Mouse (Mus musculus): ENCODE results near the gene Endod1. TPM values are rescaled to one million over a fixed set of nuclear protein-coding genes. Genes with fewer than 3 reads are reported as not detected.

Gene Endod1
- 14.9 TPM in 2 replicates for polyA plus RNA-seq (2012)

DNA sequence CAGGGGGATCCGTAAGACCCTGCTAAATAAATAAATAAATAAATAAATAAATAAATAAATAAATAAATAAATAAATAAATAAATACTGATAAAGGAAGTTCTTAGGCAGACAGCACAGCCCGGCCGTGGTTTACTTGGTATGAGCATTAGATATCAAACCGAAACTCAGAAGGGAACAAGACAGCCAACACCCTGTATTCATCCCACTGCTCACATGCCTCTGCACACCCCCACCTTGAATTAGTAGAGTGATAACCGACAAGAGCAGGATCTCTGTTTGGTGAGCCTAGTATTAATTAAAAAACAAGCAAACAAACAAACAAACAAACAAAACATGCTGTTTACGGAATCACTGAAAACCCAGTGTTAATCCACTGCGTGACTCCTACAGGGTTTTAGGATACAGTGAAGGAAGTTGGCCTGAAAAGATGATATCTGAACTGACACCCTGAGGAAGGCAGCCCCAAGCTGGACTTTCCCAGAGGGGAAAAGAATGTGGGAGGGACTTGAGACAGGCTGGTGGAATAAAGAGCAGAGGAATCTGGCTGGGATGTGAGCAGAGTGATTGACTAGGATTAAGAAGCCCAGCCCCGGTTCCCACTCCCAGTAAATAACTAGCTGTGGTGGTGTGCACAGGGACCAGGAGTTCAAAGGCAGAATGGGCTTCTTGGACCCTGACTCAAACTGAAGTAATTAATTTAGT is at the start of gene Endod1:
Endod1 (minus strand) TSS at position 155 of the 703 bp plus-strand sequence.
- TF ChIP-seq TAL1 (IDR thresholded peaks at IDR 0.05; ENCODE audit: low read length) (no peak), GATA1 (IDR thresholded peaks at IDR 0.05; ENCODE audit: low read length) (no peak)
- Histone ChIP-seq H3K27me3 (ENCODE audit: control insufficient read depth) (no peaks in the 10 kb centered on the region; the same call in 1 of the 2 replicates), H3K4me1 (ENCODE audit: control insufficient read depth) (peaks cover 84% of the 10 kb centered on the region), H3K9me3 (ENCODE audit: control insufficient read depth, low read length) (peaks cover 7% of the 10 kb centered on the region), H3K4me3 (replicated peaks) (peak within 1 kb of the TSS; percentile 85), H3K36me3 (ENCODE audit: control insufficient read depth) (peaks cover 48% of the 10 kb centered on the region)

DNA sequence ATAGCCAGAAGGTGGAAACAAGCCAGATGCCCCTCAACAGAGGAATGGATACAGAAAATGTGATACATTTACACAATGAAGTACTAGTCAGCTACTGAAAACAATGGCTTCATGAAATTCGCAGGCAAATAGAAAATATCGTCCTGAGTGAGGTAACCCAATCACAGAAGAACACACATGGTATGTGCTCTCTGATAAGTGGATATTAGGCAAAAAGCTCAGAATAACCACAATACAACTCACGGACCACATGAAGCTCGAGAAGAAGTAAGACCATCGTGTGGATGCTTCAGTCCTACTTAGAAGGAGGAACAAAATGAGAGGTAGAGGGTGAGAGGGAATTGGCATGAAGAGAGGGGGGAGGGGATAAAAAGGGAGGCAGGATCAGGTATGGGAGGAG is 27.8 kb upstream of the Endod1 start:
- Histone ChIP-seq H3K27me3 (ENCODE audit: control insufficient read depth) (no peaks in the 10 kb centered on the region), H3K4me1 (ENCODE audit: control insufficient read depth) (peaks cover 16% of the 10 kb centered on the region), H3K36me3 (ENCODE audit: control insufficient read depth) (no peaks in the 10 kb centered on the region), H3K9me3 (ENCODE audit: control insufficient read depth, low read length) (no peaks in the 10 kb centered on the region), H3K4me3 (replicated peaks) (no peak overlapping the region)
- TF ChIP-seq TAL1 (IDR thresholded peaks at IDR 0.05; ENCODE audit: low read length) (no peak), GATA1 (IDR thresholded peaks at IDR 0.05; ENCODE audit: low read length) (no peak)

DNA sequence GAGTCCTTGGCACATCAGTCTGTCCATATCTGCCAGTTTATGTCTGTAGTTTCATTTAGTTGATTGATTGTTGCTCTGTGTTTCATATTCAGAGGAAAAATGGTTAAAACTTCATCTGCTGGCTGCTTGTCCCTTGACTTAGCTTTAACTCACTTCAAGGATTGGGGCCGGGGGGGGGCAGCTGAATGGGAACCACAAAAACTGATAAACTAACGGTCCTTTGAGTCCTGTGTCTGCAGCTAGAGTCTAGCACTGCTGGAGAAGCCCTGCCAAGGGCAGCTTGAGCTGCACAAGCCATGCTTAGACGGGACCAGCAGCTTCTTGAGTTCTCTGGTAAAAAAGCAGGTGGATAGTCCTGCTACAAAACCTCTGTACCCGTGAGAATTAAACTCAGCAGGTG is 26.7 kb upstream of the Endod1 start:
- H3K27me3 ChIP-seq (ENCODE audit: control insufficient read depth), result no peaks in the 10 kb centered on the region
- TF ChIP-seq TAL1 (IDR thresholded peaks at IDR 0.05; ENCODE audit: low read length), result no peak
- no peak for TF ChIP-seq GATA1 (IDR thresholded peaks at IDR 0.05; ENCODE audit: low read length)
- peaks cover 16% of the 10 kb centered on the region for H3K4me1 ChIP-seq (ENCODE audit: control insufficient read depth)
- H3K4me3 ChIP-seq (replicated peaks), result no peak overlapping the region
- H3K36me3 ChIP-seq (ENCODE audit: control insufficient read depth), result no peaks in the 10 kb centered on the region
- no peaks in the 10 kb centered on the region for H3K9me3 ChIP-seq (ENCODE audit: control insufficient read depth, low read length)

DNA sequence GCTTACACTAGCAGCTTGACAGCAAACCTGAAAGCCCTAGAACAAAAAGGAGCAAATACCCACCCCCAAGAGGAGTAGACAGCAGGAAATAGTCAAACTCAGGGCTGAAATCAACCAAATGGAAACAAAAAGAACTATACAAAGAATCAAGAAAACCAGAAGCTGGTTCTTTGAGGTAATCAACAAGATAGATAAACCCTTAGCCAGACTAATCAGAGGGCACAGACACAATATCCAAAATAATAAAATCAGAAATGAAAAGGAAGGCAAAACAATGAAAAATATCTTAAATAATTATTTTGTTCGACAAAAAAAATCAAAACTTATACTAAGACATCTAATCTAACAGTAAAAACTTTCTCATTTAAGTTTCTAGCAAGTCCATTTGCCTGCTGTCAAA is 24.7 kb upstream of the Endod1 start:
- Histone ChIP-seq H3K36me3 (ENCODE audit: control insufficient read depth) (no peaks in the 10 kb centered on the region), H3K9me3 (ENCODE audit: control insufficient read depth, low read length) (no peaks in the 10 kb centered on the region), H3K27me3 (ENCODE audit: control insufficient read depth) (no peaks in the 10 kb centered on the region), H3K4me3 (replicated peaks) (no peak overlapping the region), H3K4me1 (ENCODE audit: control insufficient read depth) (peaks cover 16% of the 10 kb centered on the region)
- no peak for TF ChIP-seq TAL1 (IDR thresholded peaks at IDR 0.05; ENCODE audit: low read length)
- TF ChIP-seq GATA1 (IDR thresholded peaks at IDR 0.05; ENCODE audit: low read length), result no peak

DNA sequence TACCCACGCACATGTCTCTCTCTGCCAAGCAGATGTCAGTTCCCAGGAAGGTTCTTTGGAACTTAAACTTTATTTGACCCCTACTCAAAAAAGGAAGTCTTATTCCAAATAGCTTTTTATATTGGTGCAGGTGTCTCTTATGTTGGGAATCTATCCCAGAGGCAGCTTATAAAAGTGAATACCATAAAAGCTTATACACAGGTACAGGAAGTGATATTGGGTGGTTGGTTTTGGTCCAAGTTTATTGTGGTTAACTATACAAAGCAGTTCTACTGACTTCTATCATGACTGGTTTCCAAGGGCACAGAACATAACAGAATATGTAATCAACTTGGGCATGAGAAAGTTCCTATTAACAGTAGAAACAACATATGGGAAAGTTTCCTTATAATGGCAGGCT is 20.8 kb upstream of the Endod1 start:
- TF ChIP-seq GATA1 (IDR thresholded peaks at IDR 0.05; ENCODE audit: low read length), result no peak
- no peak for TF ChIP-seq TAL1 (IDR thresholded peaks at IDR 0.05; ENCODE audit: low read length)
- Histone ChIP-seq H3K4me1 (ENCODE audit: control insufficient read depth) (peaks cover 19% of the 10 kb centered on the region), H3K9me3 (ENCODE audit: control insufficient read depth, low read length) (no peaks in the 10 kb centered on the region), H3K36me3 (ENCODE audit: control insufficient read depth) (no peaks in the 10 kb centered on the region), H3K4me3 (replicated peaks) (no peak overlapping the region), H3K27me3 (ENCODE audit: control insufficient read depth) (no peaks in the 10 kb centered on the region)

DNA sequence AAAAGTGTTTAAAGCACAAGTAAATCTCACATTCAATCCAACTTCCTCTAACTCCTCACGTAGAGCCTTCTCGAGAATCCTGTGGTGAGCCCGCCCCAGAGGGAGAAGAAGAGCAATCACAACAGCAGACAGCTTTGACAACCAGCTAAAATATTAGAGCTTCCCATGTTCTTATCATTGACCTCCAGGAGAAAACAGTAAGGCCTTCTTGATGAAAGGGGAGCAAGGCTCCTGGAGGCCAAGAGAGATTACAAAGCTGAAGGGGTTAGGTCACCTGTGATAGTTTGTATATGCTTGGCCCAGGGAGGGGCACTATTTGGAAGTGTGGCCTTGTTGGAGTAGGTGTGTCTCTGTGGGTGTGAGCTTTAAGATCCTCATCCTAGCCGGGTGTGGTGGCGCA is 19.1 kb upstream of the Endod1 start:
- no peak overlapping the region for H3K4me3 ChIP-seq (replicated peaks)
- no peaks in the 10 kb centered on the region for H3K27me3 ChIP-seq (ENCODE audit: control insufficient read depth)
- H3K4me1 ChIP-seq (ENCODE audit: control insufficient read depth), result peaks cover 31% of the 10 kb centered on the region
- no peaks in the 10 kb centered on the region for H3K36me3 ChIP-seq (ENCODE audit: control insufficient read depth)
- TF ChIP-seq GATA1 (IDR thresholded peaks at IDR 0.05; ENCODE audit: low read length), result no peak
- no peaks in the 10 kb centered on the region for H3K9me3 ChIP-seq (ENCODE audit: control insufficient read depth, low read length)

DNA sequence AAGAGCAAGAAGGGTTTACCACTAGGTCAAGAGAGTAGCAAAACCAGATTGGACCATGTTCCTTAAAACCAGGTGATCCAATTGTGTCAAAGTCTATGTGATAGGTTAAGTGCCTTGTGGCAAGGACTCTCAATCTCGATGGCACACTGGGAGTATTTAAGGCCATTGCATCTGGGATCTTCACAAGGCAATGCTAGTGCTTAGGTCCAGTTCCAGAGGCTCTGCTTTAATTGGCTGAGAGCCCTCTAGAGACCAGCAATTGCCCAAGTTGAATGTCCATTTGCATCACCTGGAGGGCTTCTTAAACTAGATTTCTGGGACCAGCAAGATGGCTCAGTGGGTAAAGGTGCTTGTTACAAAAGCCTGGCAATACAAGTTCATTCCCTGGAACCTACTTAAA is 17.6 kb upstream of the Endod1 start:
- no peaks in the 10 kb centered on the region for H3K36me3 ChIP-seq (ENCODE audit: control insufficient read depth)
- H3K27me3 ChIP-seq (ENCODE audit: control insufficient read depth), result no peaks in the 10 kb centered on the region
- H3K9me3 ChIP-seq (ENCODE audit: control insufficient read depth, low read length), result no peaks in the 10 kb centered on the region
- H3K4me3 ChIP-seq (replicated peaks), result no peak overlapping the region
- TF ChIP-seq GATA1 (IDR thresholded peaks at IDR 0.05; ENCODE audit: low read length) (no peak), TAL1 (IDR thresholded peaks at IDR 0.05; ENCODE audit: low read length) (no peak)
- H3K4me1 ChIP-seq (ENCODE audit: control insufficient read depth), result peaks cover 37% of the 10 kb centered on the region

DNA sequence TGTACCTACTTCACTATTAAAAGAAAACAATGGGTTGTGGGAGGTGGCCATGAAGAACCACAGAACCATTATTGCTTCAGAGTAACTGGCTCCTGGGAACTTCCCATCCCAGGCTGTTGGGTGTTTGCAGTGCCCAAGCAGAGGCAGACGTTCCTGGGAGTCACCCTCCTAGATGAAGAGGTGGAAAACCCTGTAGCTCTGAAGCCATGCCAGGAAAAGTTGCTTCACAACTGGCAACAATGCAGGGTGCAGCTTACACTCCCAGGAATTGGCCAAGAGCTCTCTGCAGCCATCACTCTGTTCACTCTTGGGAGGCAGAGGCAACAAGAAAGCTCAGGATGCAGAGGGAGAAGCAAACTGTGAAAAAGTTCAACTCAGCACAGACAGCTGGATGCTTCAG is 16.8 kb upstream of the Endod1 start:
- no peaks in the 10 kb centered on the region for H3K9me3 ChIP-seq (ENCODE audit: control insufficient read depth, low read length)
- H3K27me3 ChIP-seq (ENCODE audit: control insufficient read depth), result no peaks in the 10 kb centered on the region
- no peaks in the 10 kb centered on the region for H3K36me3 ChIP-seq (ENCODE audit: control insufficient read depth)
- TF ChIP-seq GATA1 (IDR thresholded peaks at IDR 0.05; ENCODE audit: low read length), result no peak
- no peak for TF ChIP-seq TAL1 (IDR thresholded peaks at IDR 0.05; ENCODE audit: low read length)
- peaks cover 37% of the 10 kb centered on the region for H3K4me1 ChIP-seq (ENCODE audit: control insufficient read depth)
- H3K4me3 ChIP-seq (replicated peaks), result no peak overlapping the region

DNA sequence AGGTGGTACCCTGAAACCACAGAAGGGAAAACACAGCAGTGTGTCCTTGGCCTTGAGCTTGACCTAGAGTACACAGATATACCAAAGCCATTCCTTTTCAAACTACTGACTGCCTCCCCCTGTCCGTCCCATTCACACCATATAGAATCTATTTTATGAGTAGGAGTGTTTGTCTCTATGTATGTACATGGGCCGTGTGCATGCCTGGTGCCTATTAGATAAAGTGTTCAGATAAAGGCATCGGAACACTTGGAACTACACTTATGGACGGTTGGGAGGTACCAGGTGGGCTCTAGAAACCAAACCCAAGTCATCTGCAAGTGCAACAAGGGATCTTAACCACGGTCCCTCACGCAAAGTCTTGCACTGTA is 16.1 kb upstream of the Endod1 start:
- Histone ChIP-seq H3K4me3 (replicated peaks) (no peak overlapping the region), H3K9me3 (ENCODE audit: control insufficient read depth, low read length) (no peaks in the 10 kb centered on the region), H3K27me3 (ENCODE audit: control insufficient read depth) (no peaks in the 10 kb centered on the region), H3K4me1 (ENCODE audit: control insufficient read depth) (peaks cover 38% of the 10 kb centered on the region), H3K36me3 (ENCODE audit: control insufficient read depth) (no peaks in the 10 kb centered on the region)
- TF ChIP-seq TAL1 (IDR thresholded peaks at IDR 0.05; ENCODE audit: low read length) (no peak), GATA1 (IDR thresholded peaks at IDR 0.05; ENCODE audit: low read length) (no peak)
